Mouse (Mus musculus) c-Kit-positive CD71-negative TER-119-negative erythroid progenitor cells, embryonic 14.5 days (primary cell): ENCODE measurements around the gene Cdh9.

Experiments used
- DNase-seq: peaks from one replicate; pipeline ENCODE4 v3.0.0-alpha.2; 2013; ENCODE audit warnings: low read depth

The Cdh9 gene

DNA sequence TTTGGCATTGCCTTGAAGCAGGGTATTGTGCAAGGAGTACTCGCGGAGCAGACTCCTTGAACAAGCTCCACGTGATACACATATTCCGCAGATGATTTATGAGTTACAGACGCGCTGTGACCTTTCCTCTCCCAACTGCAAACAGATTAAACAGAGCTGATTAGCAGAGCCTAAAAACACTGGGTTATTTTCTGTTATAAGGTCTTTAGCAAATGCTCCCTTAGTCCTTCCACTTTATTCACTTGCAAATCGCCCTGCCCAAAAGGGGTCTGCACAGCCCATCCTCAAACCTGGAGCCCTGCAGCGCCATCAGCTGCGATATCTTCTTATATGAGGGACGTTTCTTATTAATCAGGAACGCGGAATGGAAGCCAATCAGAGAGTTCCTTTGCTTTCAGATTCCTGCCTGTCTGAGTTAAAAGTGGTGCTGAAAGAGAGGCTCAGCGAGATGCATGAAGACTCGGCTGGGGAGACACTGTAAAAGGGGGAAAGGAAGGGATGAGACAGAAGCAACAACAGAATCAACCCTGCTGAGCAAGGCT lies at the start of gene Cdh9:
Gene Cdh9 (plus strand): TSS at position 287 of the 542 bp plus-strand sequence.
- DNase-seq = no peak

DNA sequence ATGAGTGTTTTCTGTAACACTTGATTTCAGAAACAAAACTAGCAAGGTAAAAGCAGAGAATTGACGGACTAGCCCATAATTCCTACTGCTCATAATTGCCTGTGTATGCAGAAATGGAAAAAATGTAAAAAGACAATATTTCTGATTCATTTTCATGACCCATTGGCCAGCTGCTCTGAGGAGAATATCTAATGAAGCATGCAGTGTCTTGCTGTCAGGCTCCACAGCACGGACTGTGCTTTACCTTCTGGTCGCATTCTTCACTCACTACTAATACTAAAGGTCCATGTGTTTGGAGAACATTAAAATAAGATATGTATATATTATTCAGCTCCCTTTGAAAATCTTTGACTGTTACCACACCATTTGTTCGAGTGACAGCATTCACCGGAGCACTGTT lies 49.5 kb upstream of the Cdh9 start:
- no peak for DNase-seq

DNA sequence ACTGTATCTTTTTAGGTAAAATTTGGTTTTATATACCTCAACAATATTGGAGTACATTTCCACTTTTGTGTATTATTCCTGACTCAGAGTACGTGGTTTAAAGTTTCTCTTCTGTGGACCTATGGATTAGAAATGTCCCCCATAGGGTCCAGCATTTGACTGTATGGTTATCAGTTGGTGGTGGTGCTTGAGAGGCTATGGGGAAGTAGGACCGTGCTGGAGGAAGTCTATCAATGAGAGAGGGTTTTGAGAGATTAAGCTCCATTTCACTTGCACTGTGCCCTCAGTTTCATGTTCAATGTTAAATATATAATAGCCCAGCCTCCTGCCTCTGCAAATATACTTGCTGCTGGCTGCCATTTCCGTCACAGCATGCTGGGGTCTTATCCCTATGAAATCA lies 28.7 kb upstream of the Cdh9 start:
- DNase-seq = no peak

DNA sequence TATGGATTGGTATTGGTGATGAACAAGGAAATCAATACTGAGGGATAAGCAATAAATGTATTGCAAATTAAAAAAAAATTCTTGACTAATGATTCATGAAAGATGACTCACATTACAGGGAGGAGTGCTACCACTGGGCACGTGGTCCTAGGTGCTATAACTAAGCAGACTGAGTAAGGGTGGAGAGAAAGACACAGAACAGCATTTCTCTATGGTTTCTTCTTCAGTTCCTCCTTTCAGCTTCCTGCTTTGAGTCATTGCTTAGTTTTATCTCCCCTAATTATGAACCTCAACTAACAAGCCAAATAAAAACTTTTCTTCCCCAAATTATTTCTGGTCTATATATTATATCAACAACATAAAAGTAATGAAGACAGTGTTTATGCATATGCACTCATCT lies 26.2 kb upstream of the Cdh9 start:
- no peak for DNase-seq

DNA sequence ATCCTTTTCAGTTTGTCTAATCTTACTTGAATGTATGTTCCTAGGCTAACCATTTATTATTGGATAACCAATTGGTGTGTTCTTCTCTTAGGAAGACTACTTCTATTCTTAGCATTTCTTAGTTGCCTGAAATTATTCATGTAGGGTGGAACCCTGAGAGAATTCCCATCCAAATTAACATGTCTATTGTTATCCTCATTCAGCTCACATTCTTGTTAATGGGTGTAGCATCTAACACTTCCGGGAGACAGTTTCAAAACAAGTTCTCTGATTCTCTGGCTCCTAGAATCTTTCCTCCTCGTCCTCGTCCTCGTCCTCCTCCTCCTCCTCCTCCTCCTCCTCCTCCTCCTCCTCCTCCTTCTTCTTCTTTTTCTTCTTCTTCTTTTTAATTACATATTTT lies 10.5 kb downstream of the Cdh9 start:
- DNase-seq = no peak

DNA sequence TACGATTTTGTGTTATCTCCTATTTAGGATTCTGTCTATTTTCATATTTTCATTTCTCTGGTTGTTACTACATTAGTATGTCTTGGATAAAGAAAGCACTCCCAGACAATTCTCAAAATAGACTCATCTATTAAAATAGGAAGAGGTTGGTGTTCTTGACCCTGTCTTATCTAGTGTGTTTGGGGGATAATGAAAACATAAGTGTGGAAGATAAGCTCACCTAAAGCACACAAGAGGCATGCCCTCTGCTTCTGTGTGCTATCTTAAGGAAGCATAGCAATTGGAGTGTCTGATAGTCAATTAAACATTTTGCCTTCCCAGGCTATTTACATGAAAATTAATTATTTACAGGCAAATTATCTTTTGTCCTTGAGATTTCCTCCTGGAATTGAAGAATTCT lies 18.1 kb downstream of the Cdh9 start:
- DNase-seq = no peak

DNA sequence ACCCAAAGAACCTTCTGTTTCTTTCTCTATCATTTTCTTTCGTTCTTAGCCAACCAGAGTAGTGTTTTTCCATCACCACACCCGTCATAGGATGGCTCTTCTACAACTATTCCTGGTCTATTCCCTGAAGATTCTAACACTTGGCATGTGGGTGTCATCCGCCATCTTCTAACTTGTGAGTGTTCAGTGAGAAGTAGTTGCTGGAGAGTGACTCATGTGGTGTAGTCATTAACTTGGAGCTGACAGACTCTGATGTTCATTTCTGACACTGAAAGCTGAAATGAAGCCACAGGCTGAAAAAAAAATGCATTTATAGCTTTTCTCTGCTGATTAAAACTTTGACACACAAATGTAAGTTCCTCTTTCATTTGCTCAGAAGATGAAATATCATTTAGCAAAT lies 34.7 kb downstream of the Cdh9 start:
- no peak for DNase-seq

DNA sequence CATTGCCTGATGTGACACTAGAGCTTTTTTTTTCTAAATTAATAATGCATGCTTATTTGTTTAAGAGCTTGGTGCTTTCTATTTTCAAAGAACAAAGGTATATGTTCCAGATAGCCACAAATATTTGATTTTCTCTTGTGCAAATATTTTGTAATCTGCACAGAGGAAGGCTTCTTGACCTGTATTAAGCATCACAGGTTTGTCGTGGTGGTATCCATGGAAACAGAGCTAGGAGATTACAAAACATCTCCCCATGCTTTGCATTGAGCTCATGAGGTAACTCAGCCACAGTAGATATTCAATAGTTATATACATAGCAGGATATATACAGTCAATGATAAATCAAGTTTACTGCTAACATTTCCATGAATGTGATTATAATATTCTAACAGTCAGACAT lies 56.0 kb downstream of the Cdh9 start:
- no peak for DNase-seq

DNA sequence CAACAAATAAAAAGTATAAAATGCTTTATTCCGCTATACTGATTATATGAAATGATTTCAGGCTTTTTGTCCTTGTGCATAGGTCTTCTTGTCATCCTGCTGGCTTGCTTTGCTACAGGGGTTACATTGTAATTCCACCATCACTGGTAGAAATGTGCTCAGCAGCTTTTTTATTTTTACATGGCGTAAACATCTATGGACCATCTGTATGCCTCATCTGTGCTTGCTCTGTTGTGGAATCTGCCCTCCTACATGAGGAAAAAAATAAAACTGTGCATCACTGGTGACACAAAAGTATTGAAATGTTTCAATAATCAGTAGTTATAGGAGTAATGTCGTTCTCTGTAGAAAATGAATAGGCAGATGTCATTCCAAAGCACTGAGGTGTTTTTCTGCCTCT lies 64.3 kb downstream of the Cdh9 start:
- no peak for DNase-seq

DNA sequence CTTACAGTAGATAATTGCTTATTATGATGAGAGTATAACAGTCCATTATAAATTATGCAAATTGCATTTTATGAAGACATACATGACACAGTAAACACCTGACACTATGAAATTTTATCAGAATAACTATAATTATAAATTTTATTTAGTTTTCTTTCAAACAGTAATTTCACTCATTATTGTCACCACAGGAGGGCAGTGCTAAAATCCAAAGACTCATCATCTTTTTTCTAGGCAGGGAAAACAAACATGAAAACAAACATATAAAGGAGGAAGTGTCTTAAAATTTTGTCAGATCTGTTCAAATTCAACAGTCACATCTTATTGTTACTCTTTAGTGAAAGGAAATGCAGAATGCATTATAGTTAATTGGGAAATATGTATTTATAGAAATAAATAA lies 72.7 kb downstream of the Cdh9 start:
- no peak for DNase-seq

DNA sequence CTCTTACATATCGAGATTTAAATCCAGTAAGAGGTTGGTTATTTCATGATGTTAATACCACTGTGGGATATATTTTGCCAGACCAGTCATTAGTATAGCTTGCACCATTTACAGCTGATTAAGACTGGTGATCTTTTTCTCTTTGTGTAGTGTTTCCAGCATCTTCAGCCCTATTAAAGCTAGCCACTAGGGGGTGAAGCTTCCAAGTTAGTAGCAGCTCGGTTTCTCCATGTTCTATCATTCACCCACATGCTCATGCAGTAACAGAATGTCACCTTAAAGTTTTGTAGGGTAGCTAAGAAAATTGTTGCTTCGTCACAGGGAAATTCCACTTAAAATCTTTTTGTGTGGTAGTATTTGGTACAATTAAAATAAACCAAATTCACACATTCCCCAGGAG lies 82.2 kb downstream of the Cdh9 start:
- no peak for DNase-seq

DNA sequence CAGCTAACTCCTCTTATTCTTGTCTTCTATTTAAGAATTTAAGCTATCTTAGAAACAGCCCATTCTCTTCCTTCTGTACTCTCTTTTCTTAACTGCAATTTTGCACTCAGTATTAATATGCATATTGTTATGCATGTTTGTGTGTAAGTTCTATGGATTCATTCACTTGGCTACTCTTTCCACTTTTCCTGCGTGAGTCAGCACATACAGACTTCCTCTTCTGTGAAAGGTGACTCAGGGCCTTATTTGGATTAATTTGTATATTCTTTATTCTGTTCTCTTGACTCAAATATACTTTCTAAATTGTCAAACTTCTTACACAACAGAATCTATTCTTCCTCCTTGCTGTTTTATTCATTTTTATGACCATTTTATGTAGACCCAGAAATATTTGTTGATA lies 85.5 kb downstream of the Cdh9 start:
- no peak for DNase-seq

DNA sequence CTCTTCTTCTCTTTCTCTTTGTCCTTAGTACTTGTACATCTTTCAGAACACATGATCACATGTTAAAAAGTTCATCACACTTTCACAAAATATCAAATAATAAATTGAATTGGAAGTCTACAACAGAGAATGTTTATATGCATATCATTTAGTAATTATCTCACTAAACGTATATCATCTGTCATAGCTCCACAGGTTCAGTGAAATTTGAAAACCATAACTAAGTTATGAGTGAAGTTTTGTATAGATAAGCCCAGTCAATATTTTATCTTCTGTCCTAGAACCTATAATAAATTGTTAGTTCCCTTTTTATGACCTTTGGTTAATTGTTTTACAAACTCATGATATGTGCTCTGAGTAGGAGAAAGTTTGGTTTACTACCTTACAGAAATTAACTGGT lies 106.2 kb downstream of the Cdh9 start:
- no peak for DNase-seq

DNA sequence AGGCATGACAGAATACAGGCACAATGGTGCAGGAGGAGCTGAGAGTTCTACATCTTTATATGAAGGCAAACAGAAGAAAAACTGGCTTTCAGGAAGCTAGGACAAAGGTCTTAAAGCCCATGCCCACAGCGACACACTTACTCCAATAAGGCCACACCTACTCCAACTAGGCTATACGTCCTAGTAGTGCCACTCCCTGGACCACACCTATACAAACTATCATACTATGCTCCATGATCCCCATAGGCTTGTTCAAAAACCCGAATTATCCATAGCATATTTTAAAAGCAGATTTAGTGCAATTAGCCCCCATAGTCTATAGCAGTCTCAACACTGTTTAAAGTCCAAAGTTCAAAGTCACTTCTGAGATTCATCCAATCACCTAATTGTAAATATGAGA lies 154.0 kb downstream of the Cdh9 start:
- no peak for DNase-seq

DNA sequence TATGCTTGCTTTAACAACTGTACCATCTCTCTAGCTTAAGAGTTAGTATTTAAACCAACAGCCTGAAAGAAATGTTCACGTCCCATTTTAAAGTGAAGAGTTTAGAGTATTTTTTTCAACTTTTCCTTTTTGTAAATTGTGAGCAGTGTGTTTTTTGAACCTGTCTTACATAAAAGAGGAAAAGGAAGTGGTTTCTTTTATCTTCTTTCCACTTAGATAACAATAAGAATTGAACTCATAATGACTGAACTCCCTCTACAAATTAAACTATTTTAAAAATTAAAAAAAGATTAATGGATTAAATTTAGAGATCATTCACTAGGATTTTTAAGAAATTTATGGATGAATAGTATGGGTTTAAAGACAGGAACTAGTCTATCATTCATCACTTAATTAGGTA lies 168.1 kb downstream of the Cdh9 start:
- DNase-seq = no peak
